Mouse (Mus musculus) heart, embryonic 16.5 days (tissue): ENCODE data around the gene Abcd4. TPM values are rescaled to one million over a fixed set of nuclear protein-coding genes. Genes with fewer than 3 reads are reported as not detected.
A peak's percentile ranks its signal among the peaks of the same experiment; 100 is the strongest.

ENCODE experiments used
- ATAC-seq: fragments of 200-750 bp; cut with Nextera tagmentation; replicated peaks from 2 replicates; pipeline ENCODE4 v1.8.0; 2017; ENCODE audit warnings: moderate number of reproducible peaks; ENCODE audit not compliant: insufficient read depth, low FRiP score; ENCODE audit errors: extremely low read depth
- H3K27ac ChIP-seq: fragments of 300-500 bp; sonication (generic); 2 replicates; pipeline ENCODE4 v1.5.1; 2014; ENCODE audit warnings: mild to moderate bottlenecking, low read length, control low read depth, moderate library complexity
- H3K27me3 ChIP-seq: fragments of 300-500 bp; sonication (generic); 2 replicates; pipeline ENCODE4 v1.6.1; 2014; ENCODE audit warnings: low read length, mixed read lengths; ENCODE audit not compliant: control insufficient read depth, insufficient read depth
- H3K36me3 ChIP-seq: fragments of 300-500 bp; sonication (generic); 2 replicates; pipeline ENCODE4 v1.6.1; 2014; ENCODE audit not compliant: control insufficient read depth, insufficient read depth
- H3K4me1 ChIP-seq: fragments of 300-500 bp; sonication (generic); 2 replicates; pipeline ENCODE4 v1.6.1; 2014; ENCODE audit warnings: low read length, mixed read lengths; ENCODE audit not compliant: control insufficient read depth, insufficient read depth
- H3K4me2 ChIP-seq: fragments of 300-500 bp; sonication (generic); 2 replicates; pipeline ENCODE4 v1.6.1; 2014; ENCODE audit warnings: low read depth, mild to moderate bottlenecking, control low read depth, low read length
- H3K4me3 ChIP-seq: fragments of 300-500 bp; sonication (generic); 2 replicates; pipeline ENCODE4 v1.5.1; 2014; ENCODE audit warnings: mild to moderate bottlenecking, control low read depth, low read length
- H3K9ac ChIP-seq: fragments of 300-500 bp; sonication (generic); 2 replicates; pipeline ENCODE4 v1.6.1; 2014; ENCODE audit warnings: low read length, control low read depth
- H3K9me3 ChIP-seq: fragments of 300-500 bp; sonication (generic); replicated peaks from 2 replicates; pipeline ENCODE4 v1.6.1; 2016; ENCODE audit warnings: low read length; ENCODE audit not compliant: control insufficient read depth
- WGBS: fragments of 180-500 bp; shearing (Covaris S2); extraction: QIAGEN DNeasy Blood & Tissue Kit; methylation state at CpG from one replicate; pipeline ENCODE4 v1.1.7; 2014; 5-methylcytosine and 5-hydroxymethylcytosine counted together
- polyA plus RNA-seq: library from polyadenylated mRNA; unstranded; fragments of >200 nt; fragmentation: Nextera tagmentation; extraction: Ambion mirVana; gene quantifications from 2 replicates; pipeline ENCODE4 v1.2.1, GENCODE M21; 2015

Gene Abcd4
- 11.7 and 12.4 TPM in 2 replicates for polyA plus RNA-seq

- Histone ChIP-seq H3K4me1 (no peaks in the 10 kb centered on the region; the same call in 1 of the 2 replicates), H3K27ac (peak within 1 kb of the TSS; percentile 8; the same call in 1 of the 2 replicates), H3K36me3 (no peaks in the 10 kb centered on the region), H3K9me3 (no peaks in the 10 kb centered on the region), H3K4me3 (peak within 1 kb of the TSS; percentile 81), H3K9ac (peak within 1 kb of the TSS; percentile 91), H3K27me3 (no peaks in the 10 kb centered on the region), H3K4me2 (peak within 1 kb of the TSS; percentile 66)
- WGBS, result under 1% methylated on average over 34 of the region's 34 CpGs
- peak; percentile 99 for ATAC-seq
Measured at GRCm38 (mm10) chr12:84616977-84617630, at the start of gene Abcd4. Abcd4 (minus strand) TSS chr12:84617413.

DNA sequence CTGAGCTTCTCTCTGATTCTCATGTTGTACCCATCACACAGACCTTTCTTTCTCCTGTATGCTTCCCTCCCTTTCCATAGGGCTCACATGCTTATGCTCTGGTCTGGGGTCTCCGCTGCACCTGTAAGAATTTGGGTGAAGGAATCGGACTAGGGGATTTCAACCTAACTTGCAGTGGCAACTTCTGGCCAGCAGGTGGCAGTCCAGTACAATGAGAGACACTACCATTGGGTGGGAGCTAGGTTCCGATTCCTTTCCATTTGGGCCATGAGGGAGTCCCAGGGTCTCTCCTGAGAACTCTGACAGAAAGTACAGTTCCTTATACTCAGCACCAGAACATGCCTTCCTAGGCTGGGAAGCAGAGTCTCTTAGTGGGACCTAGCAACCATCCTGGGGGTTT lies 36.7 kb upstream of the Abcd4 start:
- no peak for ATAC-seq
- Histone ChIP-seq H3K4me2 (no peak overlapping the region), H3K36me3 (no peaks in the 10 kb centered on the region), H3K4me3 (no peak overlapping the region), H3K9ac (no peak overlapping the region), H3K4me1 (no peaks in the 10 kb centered on the region), H3K27me3 (peaks cover 2% of the 10 kb centered on the region; the same call in 1 of the 2 replicates), H3K9me3 (no peaks in the 10 kb centered on the region), H3K27ac (no peak overlapping the region)
- 14% methylated on average over 3 of the region's 3 CpGs for WGBS

DNA sequence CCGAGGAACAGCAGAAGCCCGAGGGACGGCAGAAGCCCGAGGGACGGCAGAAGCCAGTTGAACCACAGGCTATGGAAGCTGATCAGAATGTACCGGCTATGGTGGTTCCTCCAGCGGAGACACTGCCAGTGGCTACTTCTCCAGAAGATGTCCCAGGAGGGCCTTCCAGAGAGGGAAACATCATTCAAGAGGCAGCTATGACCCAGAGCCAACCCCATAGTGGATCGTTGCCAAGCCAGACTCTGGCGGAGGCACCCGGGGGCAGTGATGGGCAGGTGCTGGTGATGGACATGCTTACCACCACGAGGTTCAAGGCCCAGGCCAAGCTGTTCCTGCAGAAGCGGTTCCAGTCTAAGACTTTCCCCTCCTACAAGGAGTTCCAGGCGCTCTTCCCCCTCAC lies 33.0 kb upstream of the Abcd4 start:
- Histone ChIP-seq H3K9me3 (no peaks in the 10 kb centered on the region), H3K4me3 (no peak overlapping the region), H3K36me3 (no peaks in the 10 kb centered on the region), H3K9ac (no peak overlapping the region), H3K27me3 (peaks cover 3% of the 10 kb centered on the region; the same call in 1 of the 2 replicates), H3K4me2 (no peak overlapping the region), H3K4me1 (no peaks in the 10 kb centered on the region), H3K27ac (no peak overlapping the region)
- 78% methylated on average over 13 of the region's 13 CpGs for WGBS
- ATAC-seq, result no peak

DNA sequence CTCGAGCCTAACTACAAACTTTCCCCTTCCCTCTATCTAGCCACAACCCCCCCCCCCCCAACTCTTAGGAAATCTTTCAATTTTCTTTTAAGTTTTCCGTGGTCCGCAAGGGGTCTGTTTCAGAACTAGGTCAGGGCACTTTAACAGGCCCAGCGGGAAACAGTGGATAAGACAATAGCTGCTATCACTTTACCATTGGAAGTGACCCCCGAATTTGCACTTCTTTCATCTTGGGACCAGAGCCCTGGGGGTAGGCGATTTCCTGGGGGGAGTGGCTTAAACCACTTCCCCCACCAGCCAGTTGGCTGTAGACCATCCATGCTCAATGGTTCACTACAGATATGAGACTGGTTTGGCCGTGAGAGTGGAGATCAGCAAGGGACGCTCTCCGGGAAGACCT lies 23.4 kb upstream of the Abcd4 start, which contains the start of gene Vrtn:
TSS of gene Vrtn (plus strand) at position 366 of the 400 bp plus-strand sequence.
- no peak within 1 kb of the TSS; the same call in 1 of the 2 replicates for H3K4me3 ChIP-seq
- H3K36me3 ChIP-seq, result no peaks in the 10 kb centered on the region
- H3K4me1 ChIP-seq, result no peaks in the 10 kb centered on the region
- WGBS, result 10% methylated on average over 9 of the region's 9 CpGs
- no peak within 1 kb of the TSS; the same call in 1 of the 2 replicates for H3K4me2 ChIP-seq
- H3K27me3 ChIP-seq, result peaks cover 47% of the 10 kb centered on the region
- no peak for ATAC-seq
- no peak within 1 kb of the TSS for H3K9ac ChIP-seq
- no peaks in the 10 kb centered on the region for H3K9me3 ChIP-seq
- no peak within 1 kb of the TSS for H3K27ac ChIP-seq

GRCm38 (mm10) chr12:84640253-84640652 lies 23.0 kb upstream of the Abcd4 start:
- no peaks in the 10 kb centered on the region for H3K9me3 ChIP-seq
- ATAC-seq, result no peak
- peaks cover 47% of the 10 kb centered on the region for H3K27me3 ChIP-seq

GRCm38 (mm10) chr12:84631867-84632266 lies 14.7 kb upstream of the Abcd4 start:
- 50% methylated on average over 3 of the region's 3 CpGs for WGBS

More at GRCm38 (mm10) chr12:84640253-84640652, 23.0 kb upstream of the Abcd4 start:
- Histone ChIP-seq H3K4me2 (no peak overlapping the region), H3K4me3 (no peak overlapping the region), H3K4me1 (no peaks in the 10 kb centered on the region), H3K9ac (no peak overlapping the region), H3K27ac (no peak overlapping the region), H3K36me3 (no peaks in the 10 kb centered on the region)
- whole genome bisulfite sequencing, result 9% methylated on average over 6 of the region's 6 CpGs

GRCm38 (mm10) chr12:84625116-84625515 lies 7.9 kb upstream of the Abcd4 start:
- H3K4me3 ChIP-seq, result peak overlapping the region; percentile 5; the same call in 1 of the 2 replicates
- no peak overlapping the region for H3K27ac ChIP-seq
- 11% methylated on average over 9 of the region's 9 CpGs for WGBS
- H3K36me3 ChIP-seq, result no peaks in the 10 kb centered on the region
- no peak for ATAC-seq
- no peaks in the 10 kb centered on the region for H3K4me1 ChIP-seq
- no peaks in the 10 kb centered on the region for H3K9me3 ChIP-seq
- no peak overlapping the region for H3K9ac ChIP-seq
- H3K4me2 ChIP-seq, result peak overlapping the region; percentile 13; the same call in 1 of the 2 replicates
- peaks cover 10% of the 10 kb centered on the region for H3K27me3 ChIP-seq

More at GRCm38 (mm10) chr12:84631867-84632266, 14.7 kb upstream of the Abcd4 start:
- no peak overlapping the region for H3K9ac ChIP-seq
- H3K27me3 ChIP-seq, result no peaks in the 10 kb centered on the region
- no peak overlapping the region for H3K4me3 ChIP-seq
- H3K4me2 ChIP-seq, result no peak overlapping the region
- H3K36me3 ChIP-seq, result no peaks in the 10 kb centered on the region
- no peaks in the 10 kb centered on the region for H3K9me3 ChIP-seq
- H3K27ac ChIP-seq, result no peak overlapping the region
- no peaks in the 10 kb centered on the region for H3K4me1 ChIP-seq
- ATAC-seq, result no peak

GRCm38 (mm10) chr12:84624601-84625000 lies 7.4 kb upstream of the Abcd4 start:
- Histone ChIP-seq H3K9me3 (no peaks in the 10 kb centered on the region), H3K36me3 (no peaks in the 10 kb centered on the region), H3K4me1 (no peaks in the 10 kb centered on the region), H3K9ac (no peak overlapping the region), H3K27me3 (peaks cover 10% of the 10 kb centered on the region), H3K4me3 (no peak overlapping the region), H3K4me2 (no peak overlapping the region), H3K27ac (no peak overlapping the region)
- ATAC-seq, result no peak
- WGBS, result 30% methylated on average over 8 of the region's 8 CpGs

DNA sequence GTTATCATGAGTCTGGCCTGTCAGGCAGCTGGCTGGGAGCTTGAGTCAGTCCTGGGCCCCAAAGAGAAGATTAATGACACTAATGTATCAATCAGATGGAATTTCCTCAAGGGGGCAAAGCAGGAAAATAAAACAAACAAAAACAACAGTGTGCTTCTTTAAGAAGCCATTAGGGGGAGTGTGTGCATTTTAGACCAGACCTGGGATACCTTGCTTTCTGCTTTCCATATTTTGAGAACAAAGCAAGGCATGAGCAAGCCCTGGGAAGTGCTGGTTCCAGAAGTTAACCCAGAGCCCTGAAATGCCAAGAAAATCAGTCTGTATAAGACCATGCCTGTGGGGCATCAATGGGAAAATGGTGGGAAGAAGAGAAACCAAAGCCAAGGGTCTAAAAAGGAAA lies 3.8 kb upstream of the Abcd4 start:
- Histone ChIP-seq H3K27me3 (peaks cover 8% of the 10 kb centered on the region), H3K36me3 (no peaks in the 10 kb centered on the region), H3K9me3 (no peaks in the 10 kb centered on the region), H3K4me1 (no peaks in the 10 kb centered on the region; the same call in 1 of the 2 replicates), H3K27ac (no peak overlapping the region), H3K4me3 (no peak overlapping the region), H3K4me2 (no peak overlapping the region), H3K9ac (no peak overlapping the region)
- no peak for ATAC-seq
